Comparison of ENCODE assay signal across 8 mouse cellular contexts in the genomic region with DNA sequence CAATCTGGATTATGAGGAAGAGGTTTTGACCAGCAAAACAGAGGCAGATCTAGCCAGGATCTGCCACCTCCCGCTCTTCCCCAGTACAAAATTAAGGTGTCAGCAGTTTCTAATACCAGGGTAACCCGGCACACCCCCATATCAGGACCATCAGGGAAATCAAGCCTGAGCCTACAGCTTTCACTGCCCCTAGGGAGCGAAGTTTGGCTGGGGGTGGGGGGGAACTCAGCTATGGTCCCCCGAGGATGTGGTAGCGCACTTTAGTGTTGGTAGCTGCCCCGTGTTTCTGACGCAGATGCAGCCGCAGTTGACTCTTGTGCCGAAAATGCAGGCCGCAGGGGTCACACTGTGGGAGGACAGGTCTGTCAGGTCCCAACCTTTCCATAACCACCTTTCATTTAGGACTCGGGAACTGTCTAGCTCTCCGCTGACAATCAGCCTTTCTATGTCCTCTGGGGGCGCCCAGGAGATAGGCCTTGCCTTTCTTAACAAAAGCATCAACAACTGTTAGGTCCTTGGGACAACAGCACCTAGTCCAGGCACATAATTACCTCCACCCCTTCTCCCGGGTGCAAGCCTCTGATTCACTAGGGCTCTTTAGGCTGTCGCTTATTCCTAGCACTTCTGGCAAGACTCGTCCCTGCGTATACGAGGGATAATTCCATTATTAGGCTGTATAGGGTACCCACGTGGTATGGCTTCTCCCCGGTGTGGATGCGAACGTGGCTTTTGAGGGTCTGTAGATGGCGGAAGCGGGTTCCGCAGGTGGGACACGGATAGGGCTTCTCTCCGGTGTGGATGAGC. TPM values are rescaled to one million over a fixed set of nuclear protein-coding genes. Genes with fewer than 3 reads are reported as not detected.
DNase-seq lines count a peak whose midpoint lies in the region; ATAC-seq and TF ChIP-seq lines count a peak whose summit lies in the region.

No protein-coding gene starts in this region.

- no peaks in the 10 kb centered on the region for H3K9me3 ChIP-seq in MEL (replicated peaks; ENCODE audit: insufficient read depth, low read length)
- no peaks in the 10 kb centered on the region for H3K9me3 ChIP-seq in heart, postnatal 0 days (replicated peaks; ENCODE audit: control insufficient read depth, low read length)
- no peaks in the 10 kb centered on the region for H3K9me3 ChIP-seq in liver, embryonic 13.5 days (replicated peaks)

- peaks cover 3% of the 10 kb centered on the region; the same call in 1 of the 2 replicates for H3K4me1 ChIP-seq in cerebellum, adult 2 months (ENCODE audit: control insufficient read depth, insufficient read depth, low read length)
- H3K4me1 ChIP-seq in MEL (ENCODE audit: control insufficient read depth in 1 of 2, insufficient read depth in 2 of 2, low read length in 2 of 2), result peaks cover 5 to 12% of the 10 kb centered on the region in 2 experiments; a peak in 3 of 4 replicates
- 0 out of 2 replicates have a peak, but pooled peaks cover 11% of the 10 kb centered on the region for H3K4me1 ChIP-seq in heart, postnatal 0 days (ENCODE audit: control insufficient read depth, insufficient read depth)
- peaks cover 97% of the 10 kb centered on the region for H3K4me1 ChIP-seq in liver, embryonic 13.5 days (replicated peaks)

- no peak overlapping the region for H3K9ac ChIP-seq in MEL (ENCODE audit: control insufficient read depth, low read depth, low read length, poor library complexity, severe bottlenecking)
- H3K9ac ChIP-seq in heart, postnatal 0 days (replicated peaks; ENCODE audit: low read depth, low read length), result peak overlapping the region; percentile 65
- peak overlapping the region; percentile 42; the same call in 1 of the 2 replicates for H3K9ac ChIP-seq in liver, embryonic 13.5 days

- no peaks in the 10 kb centered on the region; a peak in 1 of 4 replicates for H3K36me3 ChIP-seq in MEL (ENCODE audit: control insufficient read depth in 1 of 2, insufficient read depth in 2 of 2, low read length in 2 of 2)
- H3K36me3 ChIP-seq in heart, postnatal 0 days (replicated peaks; ENCODE audit: control insufficient read depth, insufficient read depth, low read length), result peaks cover 9% of the 10 kb centered on the region
- no peaks in the 10 kb centered on the region for H3K36me3 ChIP-seq in liver, embryonic 13.5 days

- no peak for TF ChIP-seq POLR2A in cerebellum, adult 2 months (IDR thresholded peaks at IDR 0.05; ENCODE audit: borderline replicate concordance, insufficient read depth, low read length)
- no peak for TF ChIP-seq POLR2A in MEL (IDR thresholded peaks at IDR 0.05; ENCODE audit: control insufficient read depth in 1 of 2, insufficient read depth in 1 of 2, low read depth in 1 of 2, low read length in 2 of 2, poor library complexity in 1 of 2)

- no peak for ATAC-seq in cerebellum, adult (ENCODE audit: insufficient number of reproducible peaks, low FRiP score, low TSS enrichment)
- ATAC-seq in heart, postnatal 0 days (ENCODE audit: insufficient read depth, low read depth), result no peak
- no peak for ATAC-seq in liver, embryonic 13.5 days (ENCODE audit: low read depth)

- peak; percentile 18; the same call in 1 of the 2 replicates for TF ChIP-seq CTCF in cerebellum, adult 2 months (IDR thresholded peaks at IDR 0.05; ENCODE audit: borderline replicate concordance, insufficient read depth, low read depth, low read length)
- TF ChIP-seq CTCF in MEL (IDR thresholded peaks at IDR 0.05 in 2 of 3, conservative IDR thresholded peaks at IDR 0.05 in 1 of 3; ENCODE audit: control insufficient read depth in 1 of 3, insufficient read depth in 1 of 3, low read depth in 2 of 3, low read length in 3 of 3, poor library complexity in 1 of 3, severe bottlenecking in 1 of 3), result no peak
- no peak for TF ChIP-seq CTCF in heart, postnatal 0 days (IDR thresholded peaks at IDR 0.05; ENCODE audit: low read depth)

- TF ChIP-seq EP300 in MEL (IDR thresholded peaks at IDR 0.05; ENCODE audit: low read depth in 1 of 2, low read length in 2 of 2), result no peak
- TF ChIP-seq EP300 in heart, postnatal 0 days (IDR thresholded peaks at IDR 0.05; ENCODE audit: low read depth), result no peak

- no peak overlapping the region for H3K27ac ChIP-seq in cerebellum, adult 2 months (ENCODE audit: insufficient read depth, low read length)
- H3K27ac ChIP-seq in MEL (ENCODE audit: control insufficient read depth, low read depth, low read length), result no peak overlapping the region
- H3K27ac ChIP-seq in heart, postnatal 0 days (ENCODE audit: low read depth), result peak overlapping the region; percentile 90
- peak overlapping the region; percentile 48; the same call in 1 of the 2 replicates for H3K27ac ChIP-seq in liver, embryonic 13.5 days

- H3K27me3 ChIP-seq in cerebellum, adult 2 months (ENCODE audit: control insufficient read depth, insufficient read depth, low read length), result no peaks in the 10 kb centered on the region
- no peaks in the 10 kb centered on the region for H3K27me3 ChIP-seq in MEL (ENCODE audit: control insufficient read depth in 1 of 2, insufficient read depth in 2 of 2, low read length in 2 of 2)
- H3K27me3 ChIP-seq in heart, postnatal 0 days (ENCODE audit: control insufficient read depth, insufficient read depth, low read length), result peaks cover 44% of the 10 kb centered on the region
- peaks cover 53% of the 10 kb centered on the region for H3K27me3 ChIP-seq in liver, embryonic 13.5 days

- 49% methylated on average over 27 of the region's 27 CpGs for WGBS in cerebellum, adult 2 months
- 25% methylated on average over 27 of the region's 27 CpGs for WGBS in heart, postnatal 0 days
- 41% methylated on average over 27 of the region's 27 CpGs for WGBS in liver, embryonic 13.5 days (ENCODE audit: insufficient replicate concordance)

- no peak for TF ChIP-seq RAD21 in MEL (IDR thresholded peaks at IDR 0.05; ENCODE audit: low read depth, low read length)

- peaks cover 2% of the 10 kb centered on the region; the same call in 1 of the 2 replicates for H3K79me2 ChIP-seq in MEL (ENCODE audit: control insufficient read depth, insufficient read depth, low read length, poor library complexity)

- peak in 1 of 2 experiments; percentile 27 for DNase-seq in cerebellum, adult 2 months
- DNase-seq in MEL (ENCODE audit: low read depth, low spot score), result no peak
- DNase-seq in heart, postnatal 0 days (ENCODE audit: low spot score), result no peak
- no peak for DNase-seq in liver, embryonic 13.5 days
- DNase-seq in left cerebral cortex, adult 11 months (ENCODE audit: low spot score), result no peak
- no peak for DNase-seq in spleen, adult 12 weeks (ENCODE audit: low spot score)
- no peak for DNase-seq in layer of hippocampus, adult 9-11 months

- H3K4me2 ChIP-seq in heart, postnatal 0 days (ENCODE audit: low read depth, low read length), result peak overlapping the region; percentile 60
- peak overlapping the region; percentile 75 for H3K4me2 ChIP-seq in liver, embryonic 13.5 days

- no peak overlapping the region for H3K4me3 ChIP-seq in cerebellum, adult 2 months (replicated peaks; ENCODE audit: insufficient read depth, low read depth, low read length)
- no peak overlapping the region for H3K4me3 ChIP-seq in MEL (ENCODE audit: control insufficient read depth in 1 of 2, insufficient read depth in 1 of 2, low read depth in 2 of 2, low read length in 2 of 2)
- peak overlapping the region; percentile 51 for H3K4me3 ChIP-seq in heart, postnatal 0 days (ENCODE audit: low read depth, low read length)
- peak overlapping the region; percentile 33 for H3K4me3 ChIP-seq in liver, embryonic 13.5 days (replicated peaks)

RNA-seq across cellular contexts. Expression of a gene that starts 3.6 kb away (rescaled TPM):
- 1.1 and 1.4 TPM in 2 replicates for polyA plus RNA-seq in cerebellum, adult 2 months (2012; rRNA removed)
- not detected in 2 replicates for total RNA-seq in MEL (2012; rRNA removed)
- polyA plus RNA-seq in MEL (2012; ENCODE audit: insufficient read depth in 1 of 2, insufficient read length in 2 of 2, low read depth in 1 of 2, low replicate concordance in 2 of 2, missing spikeins in 1 of 2), result not detected
- 12.8 and 44.1 TPM in 2 replicates for total RNA-seq in heart, postnatal 0 days (2014; rRNA removed; ENCODE audit: low replicate concordance)
- polyA plus RNA-seq in heart, postnatal 0 days (2015; fragmentation: Nextera tagmentation; extraction: Ambion mirVana), result 16.8 and 18.9 TPM in 2 replicates
- polyA plus RNA-seq in liver, embryonic 13.5 days (2015; fragmentation: Nextera tagmentation; extraction: Ambion mirVana), result 1.6 and 1.8 TPM in 2 replicates

RNA-seq across cellular contexts. Expression of a gene that starts 5.1 kb away (rescaled TPM):
- 8.8 and 11.3 TPM in 2 replicates for polyA plus RNA-seq in cerebellum, adult 2 months (2012; rRNA removed)
- 3.1 and 4.2 TPM in 2 replicates for total RNA-seq in MEL (2012; rRNA removed)
- polyA plus RNA-seq in MEL (2012; ENCODE audit: insufficient read depth in 1 of 2, insufficient read length in 2 of 2, low read depth in 1 of 2, low replicate concordance in 2 of 2, missing spikeins in 1 of 2), result 1 to 10 TPM in 1 of 2 experiments, not detected in 1; 7.9 TPM
- 3.1 and 5.5 TPM in 2 replicates for total RNA-seq in heart, postnatal 0 days (2014; rRNA removed; ENCODE audit: low replicate concordance)
- 4.4 and 4.5 TPM in 2 replicates for polyA plus RNA-seq in heart, postnatal 0 days (2015; fragmentation: Nextera tagmentation; extraction: Ambion mirVana)
- polyA plus RNA-seq in liver, embryonic 13.5 days (2015; fragmentation: Nextera tagmentation; extraction: Ambion mirVana), result 4.8 and 7.5 TPM in 2 replicates

RNA-seq across cellular contexts. Expression of a gene that starts 11.7 kb away (rescaled TPM):
- 94.0 and 96.5 TPM in 2 replicates for polyA plus RNA-seq in cerebellum, adult 2 months (2012; rRNA removed)
- total RNA-seq in MEL (2012; rRNA removed), result 60.4 and 61.8 TPM in 2 replicates
- polyA plus RNA-seq in MEL (2012; ENCODE audit: insufficient read depth in 1 of 2, insufficient read length in 2 of 2, low read depth in 1 of 2, low replicate concordance in 2 of 2, missing spikeins in 1 of 2), result 100 to 1,000 TPM in 1 of 2 experiments, not detected in 1; 189 TPM
- total RNA-seq in heart, postnatal 0 days (2014; rRNA removed; ENCODE audit: low replicate concordance), result 47.7 and 60.5 TPM in 2 replicates
- 96.5 and 102 TPM in 2 replicates for polyA plus RNA-seq in heart, postnatal 0 days (2015; fragmentation: Nextera tagmentation; extraction: Ambion mirVana)
- 82.5 and 85.7 TPM in 2 replicates for polyA plus RNA-seq in liver, embryonic 13.5 days (2015; fragmentation: Nextera tagmentation; extraction: Ambion mirVana)

RNA-seq across cellular contexts. Expression of a gene that starts 13.4 kb away (rescaled TPM):
- polyA plus RNA-seq in cerebellum, adult 2 months (2012; rRNA removed), result 209 and 244 TPM in 2 replicates
- 0.31 and 0.33 TPM in 2 replicates for total RNA-seq in MEL (2012; rRNA removed)
- 1 to 10 TPM in 1 of 2 experiments, not detected in 1; 1.2 TPM for polyA plus RNA-seq in MEL (2012; ENCODE audit: insufficient read depth in 1 of 2, insufficient read length in 2 of 2, low read depth in 1 of 2, low replicate concordance in 2 of 2, missing spikeins in 1 of 2)
- 3.1 TPM in 1 of 2 replicates, not detected in the other for total RNA-seq in heart, postnatal 0 days (2014; rRNA removed; ENCODE audit: low replicate concordance)
- polyA plus RNA-seq in heart, postnatal 0 days (2015; fragmentation: Nextera tagmentation; extraction: Ambion mirVana), result 0.25 and 0.58 TPM in 2 replicates
- 0.73 and 0.83 TPM in 2 replicates for polyA plus RNA-seq in liver, embryonic 13.5 days (2015; fragmentation: Nextera tagmentation; extraction: Ambion mirVana)

RNA-seq across cellular contexts. Expression of a gene that starts 13.6 kb away (rescaled TPM):
- polyA plus RNA-seq in cerebellum, adult 2 months (2012; rRNA removed), result 9.7 and 10.3 TPM in 2 replicates
- 2.3 and 3.7 TPM in 2 replicates for total RNA-seq in MEL (2012; rRNA removed)
- 1 to 10 TPM in 1 of 2 experiments, not detected in 1; 4.1 TPM for polyA plus RNA-seq in MEL (2012; ENCODE audit: insufficient read depth in 1 of 2, insufficient read length in 2 of 2, low read depth in 1 of 2, low replicate concordance in 2 of 2, missing spikeins in 1 of 2)
- total RNA-seq in heart, postnatal 0 days (2014; rRNA removed; ENCODE audit: low replicate concordance), result 6.8 and 15.2 TPM in 2 replicates
- 7.5 and 8.6 TPM in 2 replicates for polyA plus RNA-seq in heart, postnatal 0 days (2015; fragmentation: Nextera tagmentation; extraction: Ambion mirVana)
- polyA plus RNA-seq in liver, embryonic 13.5 days (2015; fragmentation: Nextera tagmentation; extraction: Ambion mirVana), result 6.5 and 7.1 TPM in 2 replicates

Comparison
In these comparisons a context has a peak if more than half of its experiments do, and no peak if none do; other contexts are left out.
1. H3K27ac ChIP-seq: peak in heart, postnatal 0 days (single experiment) and liver, embryonic 13.5 days (single experiment); none in cerebellum, adult 2 months (single experiment) and MEL (single experiment).
2. H3K4me3 ChIP-seq: peak in heart, postnatal 0 days (single experiment) and liver, embryonic 13.5 days (single experiment); none in cerebellum, adult 2 months (single experiment) and MEL (0 of 2).